Mouse (Mus musculus) myocyte (in vitro differentiated cells): Measurements from ENCODE around the gene Aqp12. TPM values are rescaled to one million over a fixed set of nuclear protein-coding genes. Genes with fewer than 3 reads are reported as not detected.

Experiments used
- H3K27me3 ChIP-seq: one replicate; pipeline ENCODE4 v1.6.1; 2011; ENCODE audit not compliant: control insufficient read depth, insufficient read depth, insufficient read length
- H3K36me3 ChIP-seq: one replicate; pipeline ENCODE4 v1.6.1; 2011; ENCODE audit not compliant: control insufficient read depth, insufficient read depth
- H3K4me2 ChIP-seq: one replicate; pipeline ENCODE4 v1.6.1; 2011; ENCODE audit warnings: low read depth, control low read depth
- H3K4me3 ChIP-seq: one replicate; pipeline ENCODE4 v1.5.1; 2011; ENCODE audit warnings: mild to moderate bottlenecking, control low read depth, moderate library complexity
- H3K79me2 ChIP-seq: one replicate; pipeline ENCODE4 v1.6.1; 2011; ENCODE audit not compliant: control insufficient read depth, insufficient read depth
- H3ac ChIP-seq: one replicate; pipeline ENCODE4 v1.6.1; 2011; ENCODE audit not compliant: control insufficient read depth, insufficient read length
- CEBPB ChIP-seq: IDR thresholded peaks from 2 replicates; pipeline ENCODE4 v1.6.1; 2011; ENCODE audit warnings: mild to moderate bottlenecking, moderate library complexity; ENCODE audit not compliant: poor library complexity, insufficient read depth, severe bottlenecking
- E2F4 ChIP-seq: IDR thresholded peaks from one replicate; pipeline ENCODE4 v1.6.1; 2011; ENCODE audit warnings: mild to moderate bottlenecking, control low read depth, moderate library complexity; ENCODE audit not compliant: insufficient read depth
- MAX ChIP-seq: IDR thresholded peaks from one replicate; pipeline ENCODE4 v1.6.1; 2011; ENCODE audit warnings: low read depth, mild to moderate bottlenecking, control low read depth
- MYOD1 ChIP-seq, 3 experiments: IDR thresholded peaks; one replicate each; pipeline ENCODE4 v1.6.1; 2011; ENCODE audit warnings: control low read depth in 2 of 3, low read depth in 2 of 3, mild to moderate bottlenecking in 2 of 3, moderate library complexity in 1 of 3; ENCODE audit not compliant: insufficient read length in 2 of 3, control insufficient read depth in 1 of 3
- MYOG ChIP-seq, 3 experiments: IDR thresholded peaks; one replicate each; pipeline ENCODE4 v1.6.1; 2011; ENCODE audit warnings: control low read depth in 2 of 3, low read depth in 2 of 3, mild to moderate bottlenecking in 2 of 3; ENCODE audit not compliant: insufficient read length in 2 of 3, control insufficient read depth in 1 of 3, insufficient read depth in 1 of 3
- POLR2A ChIP-seq: IDR thresholded peaks from one replicate; pipeline ENCODE4 v1.6.1; 2011; ENCODE audit warnings: low read depth, mild to moderate bottlenecking, control low read depth, moderate library complexity; ENCODE audit not compliant: insufficient read length
- POLR2AphosphoS2 ChIP-seq: IDR thresholded peaks from one replicate; pipeline ENCODE4 v1.6.1; 2011; ENCODE audit warnings: low read depth, control low read depth; ENCODE audit not compliant: insufficient read length
- REST ChIP-seq: IDR thresholded peaks from one replicate; pipeline ENCODE4 v1.6.1; 2011; ENCODE audit warnings: mild to moderate bottlenecking, control low read depth, moderate library complexity; ENCODE audit not compliant: insufficient read depth, insufficient read length
- SRF ChIP-seq: IDR thresholded peaks from one replicate; pipeline ENCODE4 v1.6.1; 2011; ENCODE audit warnings: low read depth; ENCODE audit not compliant: control insufficient read depth, insufficient read length
- TCF12 ChIP-seq: IDR thresholded peaks from one replicate; pipeline ENCODE4 v1.6.1; 2011; ENCODE audit warnings: mild to moderate bottlenecking, control low read depth; ENCODE audit not compliant: poor library complexity, insufficient read depth, severe bottlenecking
- TCF3 ChIP-seq: IDR thresholded peaks from one replicate; pipeline ENCODE4 v1.6.1; 2011; ENCODE audit warnings: low read depth, control low read depth; ENCODE audit not compliant: insufficient read length
- USF1 ChIP-seq: IDR thresholded peaks from one replicate; pipeline ENCODE4 v1.6.1; 2011; ENCODE audit warnings: low read depth, mild to moderate bottlenecking, control low read depth, moderate library complexity
- polyA plus RNA-seq: library from polyadenylated mRNA; unstranded; fragments of >200 nt; fragmentation: generic; extraction: Trizol; gene quantifications from one replicate; pipeline ENCODE4 v1.2.1, GENCODE M21; 2012; ENCODE audit warnings: missing spikeins

Aqp12 gene
- polyA plus RNA-seq, 1 experiment, result not detected

DNA sequence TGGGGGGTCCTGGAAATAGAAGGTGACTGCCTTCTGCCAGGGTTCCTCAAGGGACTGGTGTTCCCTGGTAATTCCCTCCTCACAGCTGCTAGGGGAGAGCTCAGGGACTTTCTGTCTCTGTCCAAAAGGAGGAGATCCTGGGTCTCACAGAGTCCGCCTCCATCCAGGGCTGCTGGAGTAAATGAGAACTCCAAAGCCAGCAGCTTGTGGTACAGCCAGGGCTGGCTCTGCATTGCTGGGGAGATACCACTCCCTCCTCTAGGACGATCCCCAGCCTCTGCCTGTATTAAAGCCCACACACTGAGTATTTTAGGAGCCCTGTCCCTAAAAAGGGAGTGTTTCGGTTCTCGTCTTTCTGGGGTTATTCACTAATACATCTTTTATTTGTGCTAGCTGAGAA, 14.5 kb downstream of the Aqp12 start:
- no peak overlapping the region for H3K4me3 ChIP-seq
- H3K79me2 ChIP-seq, result no peaks in the 10 kb centered on the region
- peaks cover 41% of the 10 kb centered on the region for H3K27me3 ChIP-seq
- H3K4me2 ChIP-seq, result no peak overlapping the region
- no peaks in the 10 kb centered on the region for H3K36me3 ChIP-seq
- H3ac ChIP-seq, result no peak overlapping the region
- TF ChIP-seq POLR2AphosphoS2, result no peak
- TF ChIP-seq TCF12, result no peak
- no peak for TF ChIP-seq SRF
- TF ChIP-seq POLR2A, result no peak
- no peak for TF ChIP-seq MYOD1 (IDR thresholded peaks at IDR 0.05; ENCODE audit: control insufficient read depth in 1 of 3, insufficient read length in 2 of 3, low read depth in 2 of 3)
- TF ChIP-seq MAX, result no peak
- TF ChIP-seq USF1, result no peak
- no peak for TF ChIP-seq CEBPB
- TF ChIP-seq E2F4, result no peak
- no peak for TF ChIP-seq TCF3
- TF ChIP-seq MYOG (IDR thresholded peaks at IDR 0.05; ENCODE audit: control insufficient read depth in 1 of 3, insufficient read depth in 1 of 3, insufficient read length in 2 of 3, low read depth in 2 of 3), result no peak
- no peak for TF ChIP-seq REST

DNA sequence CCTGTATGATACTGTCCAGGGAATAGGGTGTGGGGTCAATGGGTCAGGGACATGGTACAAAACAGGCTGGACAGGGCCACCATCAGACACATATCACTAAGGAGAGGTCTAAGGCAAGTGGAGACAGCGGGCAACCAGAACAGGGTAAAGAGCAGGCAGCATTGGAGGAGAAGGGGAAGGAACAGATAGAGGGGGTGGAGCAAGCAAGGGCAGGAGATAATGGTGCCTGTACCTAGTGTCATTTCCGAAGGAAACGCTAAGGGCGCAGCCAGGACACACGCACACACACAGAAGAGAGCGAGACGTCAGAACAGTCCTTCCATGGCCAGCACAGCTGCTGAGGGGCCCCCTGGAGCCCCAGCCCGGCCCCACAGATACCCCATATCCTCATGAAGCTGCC, 20.5 kb downstream of the Aqp12 start:
- Histone ChIP-seq H3K27me3 (peaks cover 29% of the 10 kb centered on the region), H3K4me3 (no peak overlapping the region), H3ac (no peak overlapping the region)

DNA sequence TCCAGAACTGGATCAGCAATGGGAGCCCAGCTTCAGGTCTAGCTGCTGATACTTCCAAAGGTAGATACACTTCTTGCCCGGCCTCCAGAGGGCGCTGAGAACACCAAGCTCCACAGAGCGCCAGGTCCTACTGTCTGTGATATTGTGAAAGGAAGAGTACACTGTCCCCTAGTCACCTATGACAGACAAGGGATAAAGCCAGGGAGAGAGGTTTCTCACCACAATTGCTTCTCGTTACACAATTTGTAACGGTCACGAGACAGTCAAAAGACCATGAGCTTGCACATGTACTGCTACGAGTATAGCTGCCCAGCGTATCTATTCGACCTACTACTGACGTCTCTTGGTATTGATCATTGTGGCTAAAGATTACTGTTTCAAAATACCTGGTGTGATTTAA, 23.3 kb downstream of the Aqp12 start:
- TF ChIP-seq MAX (no peak), MYOG (IDR thresholded peaks at IDR 0.05; ENCODE audit: control insufficient read depth in 1 of 3, insufficient read depth in 1 of 3, insufficient read length in 2 of 3, low read depth in 2 of 3) (no peak), REST (no peak), USF1 (no peak), MYOD1 (IDR thresholded peaks at IDR 0.05; ENCODE audit: control insufficient read depth in 1 of 3, insufficient read length in 2 of 3, low read depth in 2 of 3) (no peak), POLR2A (no peak), E2F4 (no peak), TCF12 (no peak), CEBPB (no peak), TCF3 (no peak), POLR2AphosphoS2 (no peak), SRF (no peak)
- no peaks in the 10 kb centered on the region for H3K79me2 ChIP-seq
- H3K4me3 ChIP-seq, result no peak overlapping the region
- no peak overlapping the region for H3K4me2 ChIP-seq
- H3K27me3 ChIP-seq, result peaks cover 12% of the 10 kb centered on the region
- no peaks in the 10 kb centered on the region for H3K36me3 ChIP-seq
- H3ac ChIP-seq, result no peak overlapping the region

More for the DNA sequence above, 20.5 kb downstream of the Aqp12 start:
- Histone ChIP-seq H3K79me2 (no peaks in the 10 kb centered on the region), H3K36me3 (no peaks in the 10 kb centered on the region), H3K4me2 (no peak overlapping the region)
- no peak for TF ChIP-seq TCF12

DNA sequence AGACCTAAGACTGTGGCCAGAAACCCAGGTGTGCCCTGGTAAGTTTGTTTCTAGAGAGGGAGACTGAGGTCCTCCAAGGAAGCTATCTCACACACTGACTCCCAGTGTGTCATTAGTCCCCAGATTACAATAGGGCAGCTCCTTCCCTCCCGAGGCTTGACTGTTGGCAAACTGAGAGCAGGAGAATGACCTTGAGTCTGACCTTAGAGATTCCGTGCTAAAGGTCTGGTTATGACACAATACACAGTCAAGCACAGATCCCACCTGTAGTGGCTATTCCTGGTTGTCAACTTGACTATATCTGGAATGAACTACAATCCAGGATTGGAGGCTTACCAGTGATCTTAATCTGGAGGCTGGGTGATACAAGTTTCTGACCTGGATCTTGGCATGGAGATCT, 23.9 kb downstream of the Aqp12 start:
- TF ChIP-seq USF1 (no peak), TCF3 (no peak), TCF12 (no peak), POLR2AphosphoS2 (no peak), E2F4 (no peak), MYOG (IDR thresholded peaks at IDR 0.05; ENCODE audit: control insufficient read depth in 1 of 3, insufficient read depth in 1 of 3, insufficient read length in 2 of 3, low read depth in 2 of 3) (no peak), REST (no peak), MAX (no peak), SRF (no peak), POLR2A (no peak), CEBPB (no peak), MYOD1 (IDR thresholded peaks at IDR 0.05; ENCODE audit: control insufficient read depth in 1 of 3, insufficient read length in 2 of 3, low read depth in 2 of 3) (no peak)
- H3K27me3 ChIP-seq, result peaks cover 12% of the 10 kb centered on the region
- H3K79me2 ChIP-seq, result no peaks in the 10 kb centered on the region
- H3K4me2 ChIP-seq, result no peak overlapping the region
- no peak overlapping the region for H3ac ChIP-seq
- H3K4me3 ChIP-seq, result no peak overlapping the region
- no peaks in the 10 kb centered on the region for H3K36me3 ChIP-seq

DNA sequence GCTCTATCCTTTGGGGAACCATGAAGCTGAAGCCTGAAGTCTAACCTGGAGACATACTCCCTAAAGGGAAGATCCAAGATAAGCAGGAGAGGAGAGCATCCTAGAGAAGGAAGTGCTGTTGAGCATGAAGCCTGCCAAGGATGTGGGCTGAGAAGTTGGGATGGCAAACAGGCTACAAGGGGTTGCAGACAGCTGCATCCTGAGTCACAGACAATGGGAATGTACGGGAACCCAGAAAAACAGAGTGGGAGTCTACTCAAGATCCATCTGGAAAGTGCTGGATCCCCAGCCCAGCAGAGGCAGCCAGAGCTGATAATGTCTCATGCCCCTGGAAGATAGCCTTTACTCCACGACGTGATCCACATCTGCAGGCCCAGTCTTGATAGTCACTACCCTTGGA, 25.1 kb downstream of the Aqp12 start:
- Histone ChIP-seq H3ac (no peak overlapping the region), H3K79me2 (no peaks in the 10 kb centered on the region), H3K27me3 (peaks cover 12% of the 10 kb centered on the region), H3K36me3 (no peaks in the 10 kb centered on the region), H3K4me2 (no peak overlapping the region), H3K4me3 (no peak overlapping the region)
- TF ChIP-seq POLR2AphosphoS2, result no peak
- no peak for TF ChIP-seq REST
- TF ChIP-seq MYOG (IDR thresholded peaks at IDR 0.05; ENCODE audit: control insufficient read depth in 1 of 3, insufficient read depth in 1 of 3, insufficient read length in 2 of 3, low read depth in 2 of 3), result no peak
- TF ChIP-seq TCF3, result no peak
- TF ChIP-seq MYOD1 (IDR thresholded peaks at IDR 0.05; ENCODE audit: control insufficient read depth in 1 of 3, insufficient read length in 2 of 3, low read depth in 2 of 3), result no peak
- TF ChIP-seq POLR2A, result no peak
- no peak for TF ChIP-seq TCF12
- no peak for TF ChIP-seq MAX
- no peak for TF ChIP-seq E2F4
- no peak for TF ChIP-seq SRF
- TF ChIP-seq CEBPB, result no peak
- TF ChIP-seq USF1, result no peak
